Mouse (Mus musculus) hindbrain, embryonic 15.5 days (tissue): ENCODE measurements around the gene Cadps2. TPM values are rescaled to one million over a fixed set of nuclear protein-coding genes. Genes with fewer than 3 reads are reported as not detected.

ENCODE experiments used
- ATAC-seq: fragments of 200-750 bp; cut with Nextera tagmentation; 2 replicates; pipeline ENCODE4 v1.8.0; 2017; ENCODE audit warnings: low read depth, moderate number of reproducible peaks, moderate TSS enrichment; ENCODE audit not compliant: low FRiP score
- H3K27ac ChIP-seq: fragments of 300-500 bp; sonication (generic); replicated peaks from 2 replicates; pipeline ENCODE4 v1.5.1; 2015; ENCODE audit warnings: mild to moderate bottlenecking, inconsistent platforms
- H3K27me3 ChIP-seq: fragments of 300-500 bp; sonication (generic); 2 replicates; pipeline ENCODE4 v1.6.1; 2015; ENCODE audit warnings: control low read depth, inconsistent platforms
- H3K36me3 ChIP-seq: fragments of 300-500 bp; sonication (generic); 2 replicates; pipeline ENCODE4 v1.6.1; 2015; ENCODE audit warnings: control low read depth, inconsistent platforms
- H3K4me1 ChIP-seq: fragments of 300-500 bp; sonication (generic); replicated peaks from 2 replicates; pipeline ENCODE4 v1.6.1; 2015; ENCODE audit warnings: control low read depth, inconsistent platforms
- H3K4me2 ChIP-seq: fragments of 300-500 bp; sonication (generic); 2 replicates; pipeline ENCODE4 v1.6.1; 2015; ENCODE audit warnings: moderate library complexity, mild to moderate bottlenecking, inconsistent platforms
- H3K4me3 ChIP-seq: fragments of 300-500 bp; sonication (generic); 2 replicates; pipeline ENCODE4 v1.5.1; 2015; ENCODE audit warnings: mild to moderate bottlenecking, inconsistent platforms
- H3K9ac ChIP-seq: fragments of 300-500 bp; sonication (generic); 2 replicates; pipeline ENCODE4 v1.6.1; 2015; ENCODE audit warnings: inconsistent platforms
- H3K9me3 ChIP-seq: fragments of 300-500 bp; sonication (generic); 2 replicates; pipeline ENCODE4 v1.6.1; 2016; ENCODE audit warnings: control low read depth, inconsistent platforms
- WGBS: fragments of 180-500 bp; shearing (Covaris S2); methylation state at CpG from one replicate; pipeline ENCODE4 v1.1.7; 2015; 5-methylcytosine and 5-hydroxymethylcytosine counted together
- polyA plus RNA-seq: library from polyadenylated mRNA; unstranded; fragments of >200 nt; fragmentation: Nextera tagmentation; extraction: Ambion mirVana; gene quantifications from 2 replicates; pipeline ENCODE4 v1.2.1, GENCODE M21; 2015

The Cadps2 gene
- polyA plus RNA-seq, 1 experiment from 2014 or later: 13.9 TPM

GRCm38 (mm10) chr6:23249053-23249401 lies 590.2 kb downstream of the Cadps2 start:
- peak overlapping the region; percentile 52 for H3K4me2 ChIP-seq
- under 1% methylated on average over 20 of the region's 24 CpGs for WGBS
- ATAC-seq: no peak
- H3K36me3 ChIP-seq: no peaks in the 10 kb centered on the region
- H3K4me3 ChIP-seq: peak overlapping the region; percentile 32; the same call in 1 of the 2 replicates
- no peak overlapping the region for H3K27ac ChIP-seq
- peaks cover 5% of the 10 kb centered on the region for H3K4me1 ChIP-seq
- no peak overlapping the region for H3K9ac ChIP-seq
- H3K27me3 ChIP-seq: peaks cover 71% of the 10 kb centered on the region
- no peaks in the 10 kb centered on the region for H3K9me3 ChIP-seq

GRCm38 (mm10) chr6:23248313-23249052 lies 590.7 kb downstream of the Cadps2 start, which contains the start of gene Fezf1:
Fezf1 (minus strand) TSS chr6:23248362.
- Histone ChIP-seq H3K27ac (no peak within 1 kb of the TSS), H3K9me3 (no peaks in the 10 kb centered on the region), H3K27me3 (peaks cover 71% of the 10 kb centered on the region), H3K4me2 (peak within 1 kb of the TSS; percentile 52), H3K36me3 (no peaks in the 10 kb centered on the region), H3K4me3 (peak within 1 kb of the TSS; percentile 32; the same call in 1 of the 2 replicates), H3K4me1 (peaks cover 5% of the 10 kb centered on the region), H3K9ac (no peak within 1 kb of the TSS)
- 2% methylated on average over 31 of the region's 31 CpGs for WGBS
- ATAC-seq: no peak

GRCm38 (mm10) chr6:23247512-23248312 lies 591.5 kb downstream of the Cadps2 start:
- Histone ChIP-seq H3K9ac (no peak overlapping the region), H3K27me3 (peaks cover 71% of the 10 kb centered on the region), H3K4me2 (no peak overlapping the region), H3K4me3 (no peak overlapping the region), H3K27ac (no peak overlapping the region), H3K36me3 (no peaks in the 10 kb centered on the region), H3K9me3 (no peaks in the 10 kb centered on the region), H3K4me1 (peaks cover 5% of the 10 kb centered on the region)
- ATAC-seq: no peak
- under 1% methylated on average over 61 of the region's 61 CpGs for WGBS

- WGBS: under 1% methylated on average over 23 of the region's 23 CpGs
- no peak overlapping the region for H3K4me3 ChIP-seq
- H3K4me2 ChIP-seq: no peak overlapping the region
- H3K4me1 ChIP-seq: peaks cover 5% of the 10 kb centered on the region
- no peaks in the 10 kb centered on the region for H3K36me3 ChIP-seq
- H3K27me3 ChIP-seq: peaks cover 73% of the 10 kb centered on the region
- no peak overlapping the region for H3K9ac ChIP-seq
- H3K27ac ChIP-seq: no peak overlapping the region
- no peaks in the 10 kb centered on the region for H3K9me3 ChIP-seq
- ATAC-seq: no peak
Measured at GRCm38 (mm10) chr6:23246790-23247511, 592.3 kb downstream of the Cadps2 start.

- no peak overlapping the region for H3K9ac ChIP-seq
- no peaks in the 10 kb centered on the region for H3K9me3 ChIP-seq
- peaks cover 5% of the 10 kb centered on the region for H3K4me1 ChIP-seq
- H3K4me3 ChIP-seq: no peak overlapping the region
- no peak for ATAC-seq
- 4% methylated on average over 17 of the region's 17 CpGs for WGBS
- H3K27ac ChIP-seq: no peak overlapping the region
- H3K27me3 ChIP-seq: peaks cover 76% of the 10 kb centered on the region
- no peak overlapping the region for H3K4me2 ChIP-seq
- no peaks in the 10 kb centered on the region for H3K36me3 ChIP-seq
Measured at GRCm38 (mm10) chr6:23246061-23246789, 593.0 kb downstream of the Cadps2 start.

- Histone ChIP-seq H3K36me3 (no peaks in the 10 kb centered on the region), H3K4me3 (no peak overlapping the region), H3K9me3 (no peaks in the 10 kb centered on the region), H3K9ac (no peak overlapping the region), H3K4me1 (peaks cover 5% of the 10 kb centered on the region), H3K27me3 (peaks cover 80% of the 10 kb centered on the region), H3K4me2 (no peak overlapping the region), H3K27ac (no peak overlapping the region)
- ATAC-seq: no peak; the same call in 1 of the 2 replicates
- 1% methylated on average over 23 of the region's 23 CpGs for WGBS
Measured at GRCm38 (mm10) chr6:23245545-23246011, 593.6 kb downstream of the Cadps2 start.

GRCm38 (mm10) chr6:23245121-23245520 lies 594.1 kb downstream of the Cadps2 start:
- H3K4me1 ChIP-seq: peaks cover 5% of the 10 kb centered on the region
- no peak overlapping the region for H3K27ac ChIP-seq
- no peaks in the 10 kb centered on the region for H3K36me3 ChIP-seq
- 17% methylated on average over 9 of the region's 9 CpGs for WGBS
- ATAC-seq: no peak
- peaks cover 75% of the 10 kb centered on the region for H3K27me3 ChIP-seq
- H3K4me3 ChIP-seq: no peak overlapping the region
- H3K9me3 ChIP-seq: no peaks in the 10 kb centered on the region
- no peak overlapping the region for H3K4me2 ChIP-seq
- H3K9ac ChIP-seq: no peak overlapping the region

- Histone ChIP-seq H3K27me3 (peaks cover 69% of the 10 kb centered on the region), H3K36me3 (no peaks in the 10 kb centered on the region), H3K9ac (no peak overlapping the region), H3K9me3 (no peaks in the 10 kb centered on the region), H3K4me3 (no peak overlapping the region), H3K4me2 (no peak overlapping the region), H3K27ac (no peak overlapping the region), H3K4me1 (no peaks in the 10 kb centered on the region)
- no peak for ATAC-seq
- WGBS: 2% methylated on average over 15 of the region's 15 CpGs
Measured at GRCm38 (mm10) chr6:23243821-23244760, 595.1 kb downstream of the Cadps2 start.
